Mouse (Mus musculus) midbrain, postnatal 0 days (tissue): ENCODE measurements at regions not wholly inside any gene's neighbourhood (a gene's known extent, or its start where the extent isn't known, plus 50 kb on each side); places are given as distances from the start of the nearest gene placed in this dataset.

Experiments
- ATAC-seq: fragments of 200-750 bp; cut with Nextera tagmentation; 2 replicates; pipeline ENCODE4 v1.8.0; 2017; ENCODE audit warnings: moderate number of reproducible peaks, mild to moderate bottlenecking, moderate TSS enrichment, moderate library complexity; ENCODE audit not compliant: low FRiP score
- DNase-seq: peaks from one replicate; pipeline ENCODE4 v3.0.0-alpha.2; 2015; ENCODE audit warnings: low spot score
- H3K27ac ChIP-seq: fragments of 300-500 bp; sonication (generic); 2 replicates; pipeline ENCODE4 v1.5.1; 2014; ENCODE audit warnings: low read depth, mild to moderate bottlenecking, low read length, mixed read lengths
- H3K27me3 ChIP-seq: fragments of 300-500 bp; sonication (generic); 2 replicates; pipeline ENCODE4 v1.6.1; 2014; ENCODE audit warnings: low read length, control low read depth, mixed read lengths; ENCODE audit not compliant: insufficient read depth
- H3K36me3 ChIP-seq: fragments of 300-500 bp; sonication (generic); 2 replicates; pipeline ENCODE4 v1.6.1; 2014; ENCODE audit warnings: low read length, control low read depth, mixed read lengths; ENCODE audit not compliant: insufficient read depth
- H3K4me1 ChIP-seq: fragments of 300-500 bp; sonication (generic); 2 replicates; pipeline ENCODE4 v1.6.1; 2014; ENCODE audit warnings: mild to moderate bottlenecking, control low read depth, antibody characterized with exemption, low read length, mixed read lengths; ENCODE audit not compliant: insufficient read depth
- H3K4me2 ChIP-seq: fragments of 300-500 bp; sonication (generic); 2 replicates; pipeline ENCODE4 v1.6.1; 2014; ENCODE audit warnings: low read depth, mild to moderate bottlenecking, low read length, mixed read lengths; ENCODE audit not compliant: poor library complexity, severe bottlenecking
- H3K4me3 ChIP-seq: fragments of 300-500 bp; sonication (generic); 2 replicates; pipeline ENCODE4 v1.5.1; 2014; ENCODE audit warnings: low read depth, mild to moderate bottlenecking, low read length, moderate library complexity
- H3K9ac ChIP-seq: fragments of 300-500 bp; sonication (generic); replicated peaks from 2 replicates; pipeline ENCODE4 v1.6.1; 2014; ENCODE audit warnings: mild to moderate bottlenecking, low read length, moderate library complexity, mixed read lengths; ENCODE audit not compliant: poor library complexity, severe bottlenecking
- H3K9me3 ChIP-seq: fragments of 300-500 bp; sonication (generic); 2 replicates; pipeline ENCODE4 v1.6.1; 2016; ENCODE audit warnings: low read length, control low read depth
- CTCF ChIP-seq: IDR thresholded peaks from 2 replicates; pipeline ENCODE4 v1.5.1; 2016; ENCODE audit warnings: antibody characterized with exemption, mild to moderate bottlenecking
- WGBS: fragments of 180-500 bp; shearing (Covaris S2); extraction: QIAGEN DNeasy Blood & Tissue Kit; methylation state at CpG from one replicate; pipeline ENCODE4 v1.1.7; 2014; 5-methylcytosine and 5-hydroxymethylcytosine counted together

DNA sequence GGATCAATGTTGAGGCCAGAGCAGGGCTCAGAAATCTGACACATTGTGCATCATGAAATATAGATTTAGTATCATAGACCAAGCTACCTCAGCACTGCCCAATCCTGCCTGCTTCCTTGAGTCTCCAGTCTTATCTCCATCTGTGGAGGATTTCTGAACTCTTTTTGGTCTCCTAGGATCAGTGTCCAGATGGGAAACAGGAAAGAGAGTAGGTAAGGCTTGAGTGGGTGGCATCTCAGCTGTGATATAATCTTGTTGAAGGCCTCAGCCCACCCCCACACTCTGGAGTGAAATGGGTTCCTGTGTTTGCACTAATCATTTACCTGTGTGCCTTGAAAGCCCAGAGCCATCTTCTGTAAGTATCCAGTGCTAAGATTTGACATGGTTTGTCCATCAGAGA lies 74.3 kb upstream of the Aff3 start:
- H3K4me2 ChIP-seq: no peak overlapping the region
- H3K4me3 ChIP-seq: no peak overlapping the region
- ATAC-seq (no peak), DNase-seq (no peak)
- H3K27me3 ChIP-seq: no peaks in the 10 kb centered on the region
- H3K9ac ChIP-seq: no peak overlapping the region
- no peaks in the 10 kb centered on the region for H3K9me3 ChIP-seq
- no peak for TF ChIP-seq CTCF
- no peak overlapping the region for H3K27ac ChIP-seq
- no peaks in the 10 kb centered on the region for H3K36me3 ChIP-seq
- H3K4me1 ChIP-seq: no peaks in the 10 kb centered on the region

DNA sequence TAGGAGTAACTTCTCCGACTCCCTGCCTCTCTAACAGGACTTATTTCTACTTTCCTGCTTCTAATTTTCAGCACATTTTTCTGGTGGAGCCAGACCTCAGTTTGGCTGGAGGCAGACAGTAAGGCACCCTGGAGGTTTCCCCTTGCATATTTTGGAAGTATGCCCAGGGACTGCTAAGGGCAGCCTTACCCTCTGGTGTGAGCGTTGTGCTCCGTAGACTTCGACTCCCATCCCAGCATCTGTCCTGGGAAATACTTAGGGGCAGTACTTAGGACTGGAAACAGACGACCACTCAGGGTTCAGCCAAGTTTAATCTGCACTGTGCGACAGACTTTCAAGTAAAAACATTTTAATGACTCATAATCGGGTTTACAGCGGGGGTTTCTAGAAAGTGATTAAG lies 71.0 kb upstream of the Aff3 start:
- Histone ChIP-seq H3K4me2 (no peak overlapping the region), H3K9me3 (no peaks in the 10 kb centered on the region), H3K9ac (no peak overlapping the region), H3K4me1 (no peaks in the 10 kb centered on the region), H3K27ac (no peak overlapping the region), H3K36me3 (no peaks in the 10 kb centered on the region), H3K27me3 (no peaks in the 10 kb centered on the region), H3K4me3 (no peak overlapping the region)
- no peak for ATAC-seq
- no peak for TF ChIP-seq CTCF
- 79% methylated on average over 8 of the region's 8 CpGs for WGBS
- peak; percentile 42 for DNase-seq

DNA sequence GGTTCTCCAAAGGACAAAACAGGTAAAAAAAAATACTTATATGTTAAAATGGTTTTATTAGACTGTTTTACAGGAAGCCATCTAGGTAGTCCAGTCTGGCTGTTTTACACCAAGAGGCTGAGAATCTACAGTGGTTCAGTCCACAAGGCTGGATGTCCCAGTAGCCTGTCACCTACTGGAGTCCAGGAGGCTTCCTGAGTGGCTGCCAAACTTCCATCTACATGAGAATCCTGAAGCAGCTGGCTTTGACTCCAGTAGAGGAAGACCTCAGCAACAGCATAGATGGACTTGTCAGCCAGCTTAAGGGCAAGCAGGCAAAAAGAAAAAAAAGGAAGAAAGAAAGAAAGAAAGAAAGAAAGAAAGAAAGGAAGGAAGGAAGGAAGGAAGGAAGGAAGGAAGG lies 68.4 kb upstream of the Aff3 start:
- ATAC-seq: no peak
- no peak for TF ChIP-seq CTCF
- H3K27ac ChIP-seq: no peak overlapping the region

DNA sequence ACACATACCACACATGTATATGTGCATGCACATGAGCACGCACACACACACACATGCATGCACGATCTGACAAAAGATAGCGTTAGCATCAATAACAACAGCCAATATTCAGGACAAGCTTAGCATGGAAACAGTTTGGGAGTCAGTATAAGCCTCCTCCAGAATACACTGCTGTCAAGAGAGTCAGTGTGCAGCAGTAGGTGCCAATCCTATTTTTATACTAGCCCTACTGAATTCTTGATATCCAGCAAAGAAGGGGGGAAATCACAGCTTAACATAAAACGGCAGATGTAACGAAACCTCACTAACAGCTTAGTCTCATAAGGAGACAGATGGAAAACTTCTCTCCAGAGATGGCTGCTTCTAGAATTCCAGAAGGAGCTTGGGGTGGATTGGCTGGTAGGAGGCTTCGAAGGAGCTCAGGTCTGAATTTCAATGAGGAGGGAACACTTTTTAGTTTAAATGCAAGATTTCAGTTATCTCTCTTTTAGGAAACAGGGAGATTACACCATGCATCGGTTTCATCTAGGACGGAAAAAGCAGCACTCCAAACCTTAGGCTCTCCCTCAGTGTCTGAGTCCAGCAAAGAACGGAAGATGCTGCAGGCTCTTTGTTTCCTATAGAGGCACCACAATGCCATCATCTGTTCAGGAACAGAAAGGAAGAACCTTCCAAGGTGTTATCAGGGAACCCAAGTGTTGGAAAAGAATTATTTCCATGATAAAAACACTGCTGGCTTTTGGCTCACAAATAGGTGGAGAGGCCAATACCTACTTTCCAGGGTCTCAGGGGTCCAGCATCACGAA lies 65.4 kb upstream of the Aff3 start:
- no peaks in the 10 kb centered on the region for H3K4me1 ChIP-seq
- no peaks in the 10 kb centered on the region for H3K36me3 ChIP-seq
- no peaks in the 10 kb centered on the region for H3K27me3 ChIP-seq
- ATAC-seq (no peak), DNase-seq (peak; percentile 57)
- WGBS: 59% methylated on average over 10 of the region's 10 CpGs
- no peaks in the 10 kb centered on the region for H3K9me3 ChIP-seq
- H3K9ac ChIP-seq: no peak overlapping the region
- peak; percentile 61 for TF ChIP-seq CTCF
- no peak overlapping the region for H3K4me3 ChIP-seq
- no peak overlapping the region for H3K27ac ChIP-seq
- no peak overlapping the region for H3K4me2 ChIP-seq

More for the DNA sequence above, 68.4 kb upstream of the Aff3 start:
- no peak for DNase-seq
- Histone ChIP-seq H3K9ac (no peak overlapping the region), H3K9me3 (no peaks in the 10 kb centered on the region), H3K4me2 (no peak overlapping the region), H3K4me3 (no peak overlapping the region), H3K27me3 (no peaks in the 10 kb centered on the region), H3K36me3 (no peaks in the 10 kb centered on the region), H3K4me1 (no peaks in the 10 kb centered on the region)

DNA sequence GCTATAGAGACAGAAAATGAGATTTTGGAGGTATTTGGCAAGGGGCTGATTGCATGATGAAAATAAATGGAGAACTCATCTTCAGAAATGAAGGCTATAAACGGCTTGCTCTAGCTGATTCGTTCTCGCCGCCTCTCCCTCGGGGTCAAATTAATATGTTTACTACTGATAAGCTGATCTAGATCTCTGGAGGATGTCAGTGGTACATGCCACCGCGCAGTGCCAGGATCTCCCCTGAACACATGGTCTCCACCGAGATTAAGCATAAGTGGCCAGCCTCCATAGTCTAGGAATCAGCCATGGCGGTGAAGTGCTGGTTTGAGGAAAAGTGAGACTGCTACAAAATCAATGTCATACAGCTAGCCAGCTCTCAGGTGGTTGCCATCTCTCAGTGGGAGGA lies 61.0 kb upstream of the Aff3 start:
- 77% methylated on average over 9 of the region's 9 CpGs for WGBS
- no peaks in the 10 kb centered on the region for H3K36me3 ChIP-seq
- ATAC-seq (no peak), DNase-seq (no peak)
- H3K9ac ChIP-seq: no peak overlapping the region
- no peak overlapping the region for H3K4me2 ChIP-seq
- H3K27me3 ChIP-seq: no peaks in the 10 kb centered on the region
- no peaks in the 10 kb centered on the region for H3K4me1 ChIP-seq
- no peak overlapping the region for H3K4me3 ChIP-seq
- TF ChIP-seq CTCF: no peak
- no peaks in the 10 kb centered on the region for H3K9me3 ChIP-seq
- no peak overlapping the region for H3K27ac ChIP-seq

DNA sequence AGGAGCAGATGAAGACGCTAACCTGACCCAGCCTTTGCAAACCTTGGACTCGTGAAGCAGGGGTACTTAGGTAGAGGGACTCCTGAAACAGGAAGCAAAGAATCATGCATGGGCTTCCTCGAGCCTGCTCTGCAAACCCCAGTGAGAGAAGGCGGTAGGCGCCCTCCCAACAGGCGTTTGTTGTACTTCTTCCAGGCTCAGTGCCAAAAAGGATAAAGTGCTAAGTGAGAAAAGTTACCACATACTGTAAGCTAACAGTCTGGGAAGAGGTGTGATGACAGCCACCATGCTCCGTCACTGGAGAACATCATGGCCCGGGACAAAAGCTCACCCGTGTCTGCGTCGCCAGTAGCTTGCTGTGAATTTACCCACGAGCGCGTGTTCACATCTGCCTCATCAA lies 59.9 kb upstream of the Aff3 start:
- TF ChIP-seq CTCF: no peak
- Histone ChIP-seq H3K4me3 (no peak overlapping the region), H3K9ac (no peak overlapping the region), H3K4me1 (no peaks in the 10 kb centered on the region), H3K4me2 (no peak overlapping the region), H3K27ac (no peak overlapping the region), H3K9me3 (no peaks in the 10 kb centered on the region), H3K36me3 (no peaks in the 10 kb centered on the region), H3K27me3 (no peaks in the 10 kb centered on the region)
- WGBS: 92% methylated on average over 14 of the region's 14 CpGs
- ATAC-seq (no peak), DNase-seq (no peak)
